Mouse (Mus musculus): Measurements from ENCODE around the gene Gm21887. TPM values are rescaled to one million over a fixed set of nuclear protein-coding genes. Genes with fewer than 3 reads are reported as not detected.
"Not testable (repeated sequence)": the region's sequence is repeated elsewhere in the genome, so short reads cannot be mapped to it uniquely, and the experiment has no call there.

Gene Gm21887
- polyA plus RNA-seq, 1 experiment, result 593 TPM

DNA sequence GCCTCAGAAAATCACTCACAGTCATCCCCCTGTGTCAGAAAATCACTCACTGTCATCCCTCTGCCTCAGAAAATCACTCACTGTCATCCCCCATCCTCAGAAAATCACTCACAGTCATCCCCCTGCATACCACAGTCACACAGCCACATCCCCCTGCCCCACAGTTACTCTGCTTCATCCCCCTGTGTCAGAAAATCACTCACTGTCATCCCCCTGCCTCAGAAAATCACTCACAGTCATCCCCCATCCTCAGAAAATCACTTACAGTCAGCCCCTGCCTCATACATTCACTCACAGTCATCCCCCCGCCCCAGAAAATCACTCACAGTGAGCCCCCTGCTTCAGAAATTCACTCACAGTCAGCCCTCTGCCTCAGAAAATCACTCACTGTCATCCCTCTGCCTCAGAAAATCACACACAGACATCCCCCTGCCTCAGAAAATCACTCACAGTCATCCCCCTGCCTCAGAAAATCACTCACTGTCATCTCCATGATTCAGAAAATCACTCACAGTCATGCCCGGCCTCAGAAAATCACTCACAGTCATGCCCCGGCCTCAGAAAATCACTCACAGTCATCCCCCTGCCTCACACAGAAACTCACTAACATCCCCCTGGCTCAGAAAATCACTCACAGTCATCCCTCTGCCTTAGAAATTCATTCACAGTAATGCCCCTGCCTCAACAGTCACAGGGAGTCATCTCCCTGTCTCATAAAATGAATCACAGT, 9.4 kb upstream of the Gm21887 start:
- not testable (repeated sequence) for H3K27ac ChIP-seq (ENCODE audit: insufficient read depth, low read length); H3K4me1 ChIP-seq (ENCODE audit: control insufficient read depth, insufficient read depth, low read length); H3K4me3 ChIP-seq (ENCODE audit: insufficient read depth, low read length)

DNA sequence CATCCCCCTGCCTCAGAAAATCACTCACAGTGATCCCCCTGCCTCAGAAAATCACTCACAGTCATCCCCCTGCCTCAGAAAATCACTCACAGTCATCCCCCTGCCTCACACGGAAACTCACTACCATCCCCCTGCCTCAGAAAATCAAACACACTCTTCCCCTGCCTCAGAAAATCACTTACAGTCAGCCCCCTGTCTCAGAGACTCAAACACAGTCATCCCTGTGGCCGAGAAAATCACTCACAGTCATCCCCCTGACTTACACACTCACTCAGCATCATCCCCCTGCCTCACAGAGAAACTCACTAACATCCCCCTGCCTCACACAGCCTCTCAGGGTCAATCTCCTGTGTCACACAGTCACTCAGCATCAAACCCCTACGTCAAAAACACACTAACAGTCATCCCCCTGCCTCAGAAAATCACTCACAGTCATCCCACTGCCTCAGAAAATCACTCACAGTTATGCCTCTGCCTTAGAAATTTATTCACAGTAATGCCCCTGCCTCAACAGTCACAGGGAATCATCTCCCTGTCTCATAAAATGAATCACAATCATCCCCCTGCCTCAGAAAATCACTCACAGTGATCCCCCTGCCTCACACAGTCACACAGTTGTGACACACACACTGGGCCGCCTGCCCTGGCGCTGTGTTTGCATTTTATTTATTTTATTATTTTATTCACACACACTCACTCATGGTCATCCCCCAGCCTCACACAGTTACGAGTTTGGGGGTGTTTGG, 8.6 kb upstream of the Gm21887 start:
- H3K4me1 ChIP-seq (ENCODE audit: control insufficient read depth, insufficient read depth, low read length); H3K4me3 ChIP-seq (ENCODE audit: insufficient read depth, low read length); H3K27ac ChIP-seq (ENCODE audit: insufficient read depth, low read length): not testable (repeated sequence)

DNA sequence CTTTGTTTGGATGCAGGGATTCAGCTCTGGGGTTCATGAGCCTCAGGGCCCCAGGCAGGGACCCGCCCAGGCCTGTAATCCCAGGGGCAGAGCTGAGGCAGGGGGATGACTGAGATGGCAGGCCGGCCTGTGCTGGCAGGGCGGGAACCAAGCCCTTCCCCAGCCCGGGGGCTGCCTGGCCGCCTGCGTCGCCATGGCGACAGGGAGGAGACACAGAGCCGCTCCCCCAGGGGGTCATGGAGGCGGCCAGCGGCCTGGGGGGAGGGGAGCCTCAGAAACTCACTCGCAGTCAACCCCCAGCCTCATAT, 8.1 kb upstream of the Gm21887 start:
- H3K27ac ChIP-seq (ENCODE audit: insufficient read depth, low read length); H3K4me3 ChIP-seq (ENCODE audit: insufficient read depth, low read length); H3K4me1 ChIP-seq (ENCODE audit: control insufficient read depth, insufficient read depth, low read length): not testable (repeated sequence)

DNA sequence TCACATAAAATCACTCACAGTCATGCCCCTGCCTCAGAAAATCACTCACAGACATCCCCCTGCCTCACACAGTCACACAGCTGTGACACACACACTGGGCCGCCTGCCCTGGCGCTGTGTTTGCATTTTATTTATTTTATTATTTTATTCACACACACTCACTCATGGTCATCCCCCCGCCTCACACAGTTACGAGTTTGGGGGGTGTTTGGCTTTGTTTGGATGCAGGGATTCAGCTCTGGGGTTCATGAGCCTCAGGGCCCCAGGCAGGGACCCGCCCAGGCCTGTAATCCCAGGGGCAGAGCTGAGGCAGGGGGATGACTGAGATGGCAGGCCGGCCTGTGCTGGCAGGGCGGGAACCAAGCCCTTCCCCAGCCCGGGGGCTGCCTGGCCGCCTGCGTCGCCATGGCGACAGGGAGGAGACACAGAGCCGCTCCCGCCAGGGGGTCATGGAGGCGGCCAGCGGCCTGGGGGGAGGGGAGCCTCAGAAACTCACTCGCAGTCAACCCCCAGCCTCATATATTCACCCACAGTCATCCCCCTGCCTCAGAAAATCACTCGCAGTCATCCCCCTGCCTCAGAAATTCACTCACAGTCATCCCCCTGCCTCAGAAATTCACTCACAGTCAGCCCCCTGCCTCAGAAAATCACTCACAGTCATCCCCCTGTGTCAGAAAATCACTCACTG, 6.8 kb upstream of the Gm21887 start:
- not testable (repeated sequence) for H3K4me1 ChIP-seq (ENCODE audit: control insufficient read depth, insufficient read depth, low read length); H3K27ac ChIP-seq (ENCODE audit: insufficient read depth, low read length); H3K4me3 ChIP-seq (ENCODE audit: insufficient read depth, low read length)

DNA sequence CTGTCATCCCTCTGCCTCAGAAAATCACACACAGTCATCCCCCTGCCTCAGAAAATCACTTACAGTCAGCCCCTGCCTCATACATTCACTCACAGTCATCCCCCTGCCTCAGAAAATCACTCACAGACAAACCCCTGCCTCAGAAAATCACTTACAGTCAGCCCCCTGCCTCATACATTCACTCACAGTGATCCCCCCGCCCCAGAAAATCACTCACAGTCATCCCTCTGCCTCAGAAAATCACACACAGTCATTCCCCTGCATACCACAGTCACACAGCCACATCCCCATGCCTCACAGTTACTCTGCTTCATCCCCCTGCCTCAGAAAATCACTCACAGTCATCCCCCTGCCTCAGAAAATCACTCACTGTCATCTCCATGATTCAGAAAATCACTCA, 5.9 kb upstream of the Gm21887 start:
- not testable (repeated sequence) for H3K4me3 ChIP-seq (ENCODE audit: insufficient read depth, low read length); H3K27ac ChIP-seq (ENCODE audit: insufficient read depth, low read length)

DNA sequence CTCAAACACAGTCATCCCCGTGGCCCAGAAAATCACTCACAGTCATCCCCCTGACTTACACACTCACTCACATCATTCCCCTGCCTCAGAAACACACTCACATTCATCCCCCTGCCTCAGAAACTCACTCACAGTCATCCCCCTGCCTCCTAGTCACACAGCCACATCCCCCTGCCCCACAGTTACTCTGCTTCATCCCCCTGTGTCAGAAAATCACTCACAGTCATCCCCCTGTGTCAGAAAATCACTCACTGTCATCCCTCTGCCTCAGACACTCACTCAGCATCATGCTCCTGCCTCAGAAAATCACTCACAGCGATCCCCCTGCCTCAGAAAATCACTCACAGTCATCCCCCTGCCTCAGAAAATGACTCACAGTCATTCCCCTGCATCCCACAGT, 5.2 kb upstream of the Gm21887 start:
- not testable (repeated sequence) for H3K27ac ChIP-seq (ENCODE audit: insufficient read depth, low read length); H3K4me1 ChIP-seq (ENCODE audit: control insufficient read depth, insufficient read depth, low read length); H3K4me3 ChIP-seq (ENCODE audit: insufficient read depth, low read length)

More for the DNA sequence above, 5.9 kb upstream of the Gm21887 start:
- not testable (repeated sequence) for H3K4me1 ChIP-seq (ENCODE audit: control insufficient read depth, insufficient read depth, low read length)

DNA sequence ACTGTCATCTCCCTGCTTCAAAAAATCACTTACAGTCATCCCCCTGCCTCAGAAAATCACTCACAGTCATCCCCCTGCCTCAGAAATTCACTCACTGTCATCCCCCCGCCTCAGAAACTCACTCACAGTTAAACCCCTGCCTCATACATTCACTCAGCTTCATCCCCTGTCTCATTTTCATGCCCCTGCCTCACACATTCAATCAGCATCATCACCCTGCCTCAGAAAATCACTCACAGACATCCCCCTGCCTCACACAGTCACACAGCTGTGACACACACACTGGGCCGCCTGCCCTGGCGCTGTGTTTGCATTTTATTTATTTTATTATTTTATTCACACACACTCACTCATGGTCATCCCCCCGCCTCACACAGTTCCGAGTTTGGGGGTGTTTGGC, 4.7 kb upstream of the Gm21887 start:
- not testable (repeated sequence) for H3K27ac ChIP-seq (ENCODE audit: insufficient read depth, low read length); H3K4me3 ChIP-seq (ENCODE audit: insufficient read depth, low read length); H3K4me1 ChIP-seq (ENCODE audit: control insufficient read depth, insufficient read depth, low read length)

DNA sequence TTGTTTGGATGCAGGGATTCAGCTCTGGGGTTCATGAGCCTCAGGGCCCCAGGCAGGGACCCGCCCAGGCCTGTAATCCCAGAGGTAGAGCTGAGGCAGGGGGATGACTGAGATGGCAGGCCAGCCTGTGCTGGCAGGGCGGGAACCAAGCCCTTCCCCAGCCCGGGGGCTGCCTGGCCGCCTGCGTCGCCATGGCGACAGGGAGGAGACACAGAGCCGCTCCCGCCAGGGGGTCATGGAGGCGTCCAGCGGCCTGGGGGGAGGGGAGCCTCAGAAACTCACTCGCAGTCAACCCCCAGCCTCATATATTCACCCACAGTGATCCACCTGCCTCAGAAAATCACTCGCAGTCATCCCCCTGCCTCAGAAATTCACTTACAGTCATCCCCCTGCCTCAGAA, 4.3 kb upstream of the Gm21887 start:
- not testable (repeated sequence) for H3K27ac ChIP-seq (ENCODE audit: insufficient read depth, low read length); H3K4me3 ChIP-seq (ENCODE audit: insufficient read depth, low read length); H3K4me1 ChIP-seq (ENCODE audit: control insufficient read depth, insufficient read depth, low read length)

DNA sequence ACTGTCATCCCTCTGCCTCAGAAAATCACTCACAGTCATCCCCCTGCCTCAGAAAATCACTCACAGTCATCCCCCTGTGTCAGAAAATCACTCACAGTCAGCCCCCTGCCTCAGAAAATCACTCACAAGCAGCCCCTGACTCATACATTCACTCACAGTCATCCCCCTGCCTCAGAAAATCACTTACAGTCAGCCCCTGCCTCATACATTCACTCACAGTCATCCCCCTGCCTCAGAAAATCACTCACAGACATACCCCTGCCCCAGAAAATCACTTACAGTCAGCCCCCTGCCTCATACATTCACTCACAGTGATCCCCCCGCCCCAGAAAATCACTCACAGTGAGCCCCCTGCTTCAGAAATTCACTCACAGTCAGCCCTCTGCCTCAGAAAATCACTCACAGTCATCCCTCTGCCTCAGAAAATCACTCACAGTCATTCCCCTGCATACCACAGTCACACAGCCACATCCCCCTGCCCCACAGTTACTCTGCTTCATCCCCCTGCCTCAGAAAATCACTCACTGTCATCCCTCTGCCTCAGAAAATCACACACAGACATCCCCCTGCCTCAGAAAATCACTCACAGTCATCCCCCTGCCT, 3.7 kb upstream of the Gm21887 start:
- not testable (repeated sequence) for H3K27ac ChIP-seq (ENCODE audit: insufficient read depth, low read length); H3K4me3 ChIP-seq (ENCODE audit: insufficient read depth, low read length); H3K4me1 ChIP-seq (ENCODE audit: control insufficient read depth, insufficient read depth, low read length)

DNA sequence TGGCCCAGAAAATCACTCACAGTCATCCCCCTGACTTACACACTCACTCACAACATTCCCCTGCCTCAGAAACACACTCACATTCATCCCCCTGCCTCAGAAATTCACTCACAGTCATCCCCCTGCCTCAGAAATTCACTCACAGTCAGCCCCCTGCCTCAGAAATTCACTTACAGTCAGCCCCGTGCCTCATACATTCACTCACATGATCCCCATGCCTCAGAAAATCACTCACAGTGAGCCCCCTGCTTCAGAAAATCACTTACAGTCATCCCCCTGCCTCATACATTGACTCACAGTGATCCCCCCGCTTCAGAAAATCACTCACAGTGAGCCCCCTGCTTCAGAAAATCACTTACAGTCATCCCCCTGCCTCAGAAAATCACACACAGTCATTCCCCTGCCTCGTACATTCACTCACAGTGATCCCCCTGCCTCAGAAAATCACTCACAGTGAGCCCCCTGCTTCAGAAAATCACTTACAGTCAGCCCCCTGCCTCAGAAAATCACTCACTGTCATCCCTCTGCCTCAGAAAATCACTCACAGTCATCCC, 2.7 kb upstream of the Gm21887 start:
- not testable (repeated sequence) for H3K4me1 ChIP-seq (ENCODE audit: control insufficient read depth, insufficient read depth, low read length)

DNA sequence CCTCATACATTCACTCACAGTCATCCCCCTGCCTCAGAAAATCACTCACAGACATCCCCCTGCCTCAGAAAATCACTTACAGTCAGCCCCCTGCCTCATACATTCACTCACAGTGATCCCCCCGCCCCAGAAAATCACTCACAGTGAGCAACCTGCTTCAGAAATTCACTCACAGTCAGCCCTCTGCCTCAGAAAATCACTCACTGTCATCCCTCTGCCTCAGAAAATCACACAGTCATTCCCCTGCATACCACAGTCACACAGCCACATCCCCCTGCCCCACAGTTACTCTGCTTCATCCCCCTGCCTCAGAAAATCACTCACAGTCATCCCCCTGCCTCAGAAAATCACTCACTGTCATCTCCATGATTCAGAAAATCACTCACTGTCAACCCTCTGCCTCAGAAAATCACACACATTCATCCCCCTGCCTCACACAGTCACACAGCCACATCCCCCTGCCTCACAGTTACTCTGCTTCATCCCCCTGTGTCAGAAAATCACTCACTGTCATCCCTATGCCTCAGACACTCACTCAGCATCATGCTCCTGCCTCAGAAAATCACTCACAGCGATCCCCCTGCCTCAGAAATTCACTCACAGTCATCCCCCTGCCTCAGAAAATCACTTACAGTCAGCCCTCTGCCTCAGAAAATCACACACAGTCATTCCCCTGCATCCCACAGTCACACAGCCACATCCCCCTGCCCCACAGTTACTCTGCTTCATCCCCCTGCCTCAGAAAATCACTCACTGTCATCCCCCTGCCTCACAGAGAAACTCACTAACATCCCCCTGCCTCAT, 1.9 kb upstream of the Gm21887 start:
- H3K27ac ChIP-seq (ENCODE audit: insufficient read depth, low read length); H3K4me1 ChIP-seq (ENCODE audit: control insufficient read depth, insufficient read depth, low read length); H3K4me3 ChIP-seq (ENCODE audit: insufficient read depth, low read length): not testable (repeated sequence)

More for the DNA sequence above, 2.7 kb upstream of the Gm21887 start:
- H3K27ac ChIP-seq (ENCODE audit: insufficient read depth, low read length); H3K4me3 ChIP-seq (ENCODE audit: insufficient read depth, low read length): not testable (repeated sequence)

DNA sequence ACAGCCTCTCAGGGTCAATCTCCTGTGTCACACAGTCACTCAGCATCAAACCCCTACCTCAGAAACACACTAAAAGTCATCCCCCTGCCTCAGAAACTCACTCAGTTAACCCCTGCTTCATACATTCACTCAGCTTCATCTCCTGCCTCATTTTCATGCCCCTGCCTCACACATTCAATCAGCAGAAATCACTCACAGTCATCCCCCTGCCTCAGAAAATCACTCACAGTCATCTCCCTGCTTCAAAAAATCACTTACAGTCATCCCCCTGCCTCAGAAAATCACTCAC, 1.3 kb upstream of the Gm21887 start:
- not testable (repeated sequence) for H3K27ac ChIP-seq (ENCODE audit: insufficient read depth, low read length); H3K4me1 ChIP-seq (ENCODE audit: control insufficient read depth, insufficient read depth, low read length); H3K4me3 ChIP-seq (ENCODE audit: insufficient read depth, low read length)

DNA sequence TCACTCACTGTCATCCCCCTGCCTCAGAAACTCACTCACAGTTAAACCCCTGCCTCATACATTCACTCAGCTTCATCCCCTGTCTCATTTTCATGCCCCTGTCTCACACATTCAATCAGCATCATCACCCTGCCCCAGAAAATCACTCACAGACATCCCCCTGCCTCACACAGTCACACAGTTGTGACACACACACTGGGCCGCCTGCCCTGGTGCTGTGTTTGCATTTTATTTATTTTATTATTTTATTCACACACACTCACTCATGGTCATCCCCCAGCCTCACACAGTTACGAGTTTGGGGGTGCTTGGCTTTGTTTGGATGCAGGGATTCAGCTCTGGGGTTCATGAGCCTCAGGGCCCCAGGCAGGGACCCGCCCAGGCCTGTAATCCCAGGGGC, 875 bp upstream of the Gm21887 start:
- H3K4me1 ChIP-seq (ENCODE audit: control insufficient read depth, insufficient read depth, low read length); H3K27ac ChIP-seq (ENCODE audit: insufficient read depth, low read length); H3K4me3 ChIP-seq (ENCODE audit: insufficient read depth, low read length): not testable (repeated sequence)

DNA sequence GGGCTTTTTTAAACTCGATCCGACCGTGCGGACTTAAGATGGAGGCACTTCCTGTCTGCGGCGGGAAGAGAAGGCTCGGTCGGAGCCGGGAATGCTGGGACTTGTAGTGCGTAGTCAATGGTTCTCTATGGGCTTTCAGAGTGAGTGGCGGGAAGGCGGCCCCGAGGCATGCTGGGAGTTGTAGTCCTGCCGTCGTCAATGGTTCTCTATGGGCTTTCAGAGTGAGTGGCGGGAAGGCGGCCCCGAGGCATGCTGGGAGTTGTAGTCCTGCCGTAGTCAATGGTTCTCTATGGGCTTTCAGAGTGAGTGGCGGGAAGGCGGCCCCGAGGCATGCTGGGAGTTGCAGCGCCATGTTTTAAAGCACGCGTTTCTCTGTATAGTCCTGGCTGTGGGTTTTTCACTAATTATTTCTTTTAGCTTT, 352 bp downstream of the Gm21887 start:
- H3K27ac ChIP-seq (ENCODE audit: insufficient read depth, low read length); H3K4me1 ChIP-seq (ENCODE audit: control insufficient read depth, insufficient read depth, low read length): not testable (repeated sequence)
- H3K4me3 ChIP-seq (ENCODE audit: insufficient read depth, low read length), result peak overlapping the region; percentile 58

All from cortical plate, adult 2 months (tissue).